Mouse (Mus musculus) bone marrow, adult 2 months (tissue): Measurements from ENCODE around the gene Camta2.

Experiments used
- CTCF ChIP-seq: fragments of 200-500 bp; IDR thresholded peaks from 2 replicates; pipeline ENCODE4 v1.5.1; 2011; ENCODE audit warnings: low read length, control low read depth; ENCODE audit not compliant: control insufficient read depth, insufficient read depth
- POLR2A ChIP-seq: fragments of 200-500 bp; IDR thresholded peaks from 2 replicates; pipeline ENCODE4 v1.6.1; 2011; ENCODE audit warnings: low read depth, mild to moderate bottlenecking, control low read depth, low read length, borderline replicate concordance; ENCODE audit not compliant: control insufficient read depth

- TF ChIP-seq CTCF: no peak
- peak; percentile 67; the same call in 1 of the 2 replicates for TF ChIP-seq POLR2A
Observed at GRCm38 (mm10) chr11:70654923-70655570, 32.9 kb downstream of the Camta2 start.
